Comparison of ENCODE assay signal across 8 mouse cellular contexts in the genomic region with DNA sequence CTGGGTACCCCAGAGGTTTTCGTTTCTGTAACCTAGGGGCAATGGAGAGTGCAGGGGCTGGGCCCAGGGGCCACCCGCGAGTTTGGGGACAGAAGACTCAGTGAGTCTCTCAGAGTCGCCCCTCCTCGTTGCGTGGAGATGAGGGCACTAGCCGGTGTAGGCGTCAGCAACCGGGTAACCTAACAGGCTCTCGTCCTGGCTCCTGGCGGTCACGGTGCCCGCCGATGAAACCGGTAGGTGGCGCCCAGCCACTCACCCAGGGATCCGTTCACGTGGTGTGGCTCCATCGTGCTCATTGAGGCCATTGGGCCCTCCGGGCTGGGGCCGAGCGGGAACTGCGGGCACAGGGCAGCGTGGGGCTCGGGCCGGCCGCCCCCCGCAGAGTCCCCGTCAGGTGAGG. TPM values are rescaled to one million over a fixed set of nuclear protein-coding genes. Genes with fewer than 3 reads are reported as not detected.
A peak's percentile ranks its signal among the peaks of the same experiment; 100 is the strongest.
DNase-seq lines count a peak whose midpoint lies in the region; ATAC-seq and TF ChIP-seq lines count a peak whose summit lies in the region.

No protein-coding gene starts in this region.

- H3K4me3 ChIP-seq in forebrain, embryonic 12.5 days (replicated peaks): peak overlapping the region; percentile 51
- peak overlapping the region; percentile 19; the same call in 1 of the 2 replicates for H3K4me3 ChIP-seq in liver, postnatal 0 days (ENCODE audit: low read depth, low read length)

- no peaks in the 10 kb centered on the region for H3K9me3 ChIP-seq in forebrain, embryonic 12.5 days
- no peaks in the 10 kb centered on the region for H3K9me3 ChIP-seq in liver, postnatal 0 days (ENCODE audit: low read length)

- peak overlapping the region; percentile 78 for H3K9ac ChIP-seq in forebrain, embryonic 12.5 days
- H3K9ac ChIP-seq in liver, postnatal 0 days (replicated peaks): peak overlapping the region; percentile 41; the same call in 1 of the 2 replicates

- ATAC-seq in forebrain, embryonic 12.5 days (ENCODE audit: low FRiP score): peak; percentile 47
- peak; percentile 20; the same call in 1 of the 2 replicates for ATAC-seq in liver, postnatal 0 days

- TF ChIP-seq CTCF in liver, postnatal 0 days (IDR thresholded peaks at IDR 0.05; ENCODE audit: low read depth): peak; percentile 84

- H3K4me1 ChIP-seq in forebrain, embryonic 12.5 days: peaks cover 83% of the 10 kb centered on the region
- peaks cover 39% of the 10 kb centered on the region for H3K4me1 ChIP-seq in liver, postnatal 0 days (ENCODE audit: insufficient read depth)

- peak; percentile 69 to 80 for DNase-seq in heart, adult 18-20 months
- no peak for DNase-seq in heart, adult 8-10 months (ENCODE audit: low spot score)
- DNase-seq in heart, postnatal 10 days: peak; percentile 84 to 86
- peak; percentile 90 to 93 for DNase-seq in kidney, postnatal 4 days
- peak; percentile 84 for DNase-seq in liver, postnatal 0 days
- peak; percentile 66 for DNase-seq in ovary, postnatal 10 days (ENCODE audit: low spot score)
- DNase-seq in natural killer cell, adult 2 months (ENCODE audit: low spot score in 2 of 2): no peak

- H3K27ac ChIP-seq in forebrain, embryonic 12.5 days: peak overlapping the region; percentile 51; the same call in 1 of the 2 replicates
- no peak overlapping the region for H3K27ac ChIP-seq in liver, postnatal 0 days (ENCODE audit: low read depth)

- intact Hi-C loops in heart, postnatal 10 days (cut with DNase I): no loop called here

- TF ChIP-seq EP300 in liver, postnatal 0 days (IDR thresholded peaks at IDR 0.05; ENCODE audit: low read depth): no peak

- peaks cover 25% of the 10 kb centered on the region for H3K27me3 ChIP-seq in forebrain, embryonic 12.5 days
- H3K27me3 ChIP-seq in liver, postnatal 0 days (ENCODE audit: insufficient read depth, low read length): no peaks in the 10 kb centered on the region

- peak overlapping the region; percentile 86 for H3K4me2 ChIP-seq in forebrain, embryonic 12.5 days
- peak overlapping the region; percentile 66 for H3K4me2 ChIP-seq in liver, postnatal 0 days (ENCODE audit: low read depth, low read length)

- under 1% methylated on average over 29 of the region's 29 CpGs for WGBS in forebrain, embryonic 12.5 days
- 29% methylated on average over 29 of the region's 29 CpGs for WGBS in liver, postnatal 0 days (ENCODE audit: insufficient replicate concordance)

- H3K36me3 ChIP-seq in forebrain, embryonic 12.5 days (replicated peaks): peaks cover 27% of the 10 kb centered on the region
- peaks cover 8% of the 10 kb centered on the region; the same call in 1 of the 2 replicates for H3K36me3 ChIP-seq in liver, postnatal 0 days (replicated peaks; ENCODE audit: insufficient read depth, low read length)

RNA-seq across cellular contexts. Expression of a gene that starts 4.1 kb away (rescaled TPM):
- total RNA-seq in heart, adult 18-20 months (2021): 10 to 100 TPM; 15.4 to 28.2 TPM
- 10 to 100 TPM; 15.5 to 37.5 (median 23.7) TPM for total RNA-seq in heart, adult 8-10 months (2022)
- polyA plus RNA-seq in forebrain, embryonic 12.5 days (2016; fragmentation: Nextera tagmentation; extraction: Ambion mirVana): 101 and 107 TPM in 2 replicates
- 10 to 100 TPM; 25.8 to 29.6 TPM for total RNA-seq in heart, postnatal 10 days (2021)
- 18.8 and 21.6 TPM in 2 replicates for polyA plus RNA-seq in liver, postnatal 0 days (2015; fragmentation: Nextera tagmentation; extraction: Ambion mirVana)

RNA-seq across cellular contexts. Expression of a gene that starts 10.4 kb away (rescaled TPM):
- total RNA-seq in heart, adult 18-20 months (2021): 10 to 100 TPM; 29.9 to 35.7 TPM
- total RNA-seq in heart, adult 8-10 months (2022): 10 to 100 TPM; 29.1 to 34.1 (median 31.3) TPM
- 97.4 and 106 TPM in 2 replicates for polyA plus RNA-seq in forebrain, embryonic 12.5 days (2016; fragmentation: Nextera tagmentation; extraction: Ambion mirVana)
- 10 to 100 TPM; 54.7 to 55.6 TPM for total RNA-seq in heart, postnatal 10 days (2021)
- polyA plus RNA-seq in liver, postnatal 0 days (2015; fragmentation: Nextera tagmentation; extraction: Ambion mirVana): 32.5 and 35.4 TPM in 2 replicates

RNA-seq across cellular contexts. Expression of a gene that starts 17.7 kb away (rescaled TPM):
- total RNA-seq in heart, adult 18-20 months (2021): 1 to 10 TPM; 1.6 to 2.5 TPM
- total RNA-seq in heart, adult 8-10 months (2022): 1 to 10 TPM; 1.4 to 2.3 (median 1.8) TPM
- polyA plus RNA-seq in forebrain, embryonic 12.5 days (2016; fragmentation: Nextera tagmentation; extraction: Ambion mirVana): 0.31 and 0.45 TPM in 2 replicates
- 1 to 10 TPM; 1.1 to 1.6 TPM for total RNA-seq in heart, postnatal 10 days (2021)
- 9.8 and 10.4 TPM in 2 replicates for polyA plus RNA-seq in liver, postnatal 0 days (2015; fragmentation: Nextera tagmentation; extraction: Ambion mirVana)

RNA-seq across cellular contexts. Expression of a gene that starts 34.0 kb away (rescaled TPM):
- 1 to 10 TPM; 1.4 to 2.0 TPM for total RNA-seq in heart, adult 18-20 months (2021)
- 1 to 10 TPM in 2 of 4 experiments, under 1 TPM in 2; 0.69 to 1.9 (median 1.2) TPM for total RNA-seq in heart, adult 8-10 months (2022)
- polyA plus RNA-seq in forebrain, embryonic 12.5 days (2016; fragmentation: Nextera tagmentation; extraction: Ambion mirVana): 0.14 TPM in 1 of 2 replicates, not detected in the other
- total RNA-seq in heart, postnatal 10 days (2021): 1 to 10 TPM in 1 of 2 experiments, under 1 TPM in 1; 0.86 to 1.1 TPM
- 2.1 and 2.3 TPM in 2 replicates for polyA plus RNA-seq in liver, postnatal 0 days (2015; fragmentation: Nextera tagmentation; extraction: Ambion mirVana)

RNA-seq across cellular contexts. Expression of a gene that starts 59.0 kb away (rescaled TPM):
- 10 to 100 TPM; 10.9 to 12.0 TPM for total RNA-seq in heart, adult 18-20 months (2021)
- 10 to 100 TPM in 3 of 4 experiments, 1 to 10 TPM in 1; 9.3 to 12.4 (median 10.6) TPM for total RNA-seq in heart, adult 8-10 months (2022)
- polyA plus RNA-seq in forebrain, embryonic 12.5 days (2016; fragmentation: Nextera tagmentation; extraction: Ambion mirVana): 18.8 and 19.9 TPM in 2 replicates
- 10 to 100 TPM; 15.9 to 17.9 TPM for total RNA-seq in heart, postnatal 10 days (2021)
- polyA plus RNA-seq in liver, postnatal 0 days (2015; fragmentation: Nextera tagmentation; extraction: Ambion mirVana): 9.5 and 9.7 TPM in 2 replicates

Comparison
In these comparisons a context has a peak if more than half of its experiments do, and no peak if none do; other contexts are left out.
1. DNase-seq: peak in heart, adult 18-20 months (2 of 2), heart, postnatal 10 days (2 of 2), kidney, postnatal 4 days (2 of 2), liver, postnatal 0 days (single experiment) and ovary, postnatal 10 days (single experiment); none in heart, adult 8-10 months (single experiment) and natural killer cell, adult 2 months (0 of 2).